Mouse (Mus musculus) mouse trophoblast stem cell (cell line): ENCODE data around the gene Gm11985.

ENCODE experiments used
- in situ Hi-C, 2 experiments: fragments of 300-500 bp; cut with MseI, MboI; formaldehyde crosslinking; loops; 2 replicates in 1 of 2; 3 replicates in 1 of 2; pipeline ENCODE4 v1.15.1; 2025

Gene Gm11985

GRCm38 (mm10) chr11:7188469-7188868 is at the start of gene Gm11985:
TSS of gene Gm11985 (minus strand) at chr11:7188569.
- in situ Hi-C loops, result no loop called here

- in situ Hi-C loops, result no loop called here
Measured at GRCm38 (mm10) chr11:7237712-7238111, 49.3 kb upstream of the Gm11985 start.

GRCm38 (mm10) chr11:7236751-7237150 is 48.4 kb upstream of the Gm11985 start:
- in situ Hi-C loops, result no loop called here

- in situ Hi-C loops, result no loop called here
Measured at GRCm38 (mm10) chr11:7234981-7235609, 46.7 kb upstream of the Gm11985 start.

GRCm38 (mm10) chr11:7234436-7234835 is 46.1 kb upstream of the Gm11985 start:
- in situ Hi-C loops, result no loop called here

- in situ Hi-C loops, result no loop called here
Measured at GRCm38 (mm10) chr11:7233333-7233732, 45.0 kb upstream of the Gm11985 start.

GRCm38 (mm10) chr11:7231958-7232357 is 43.6 kb upstream of the Gm11985 start:
- in situ Hi-C loops, result no loop called here

- in situ Hi-C loops, result no loop called here
Measured at GRCm38 (mm10) chr11:7230000-7230399, 41.6 kb upstream of the Gm11985 start.

GRCm38 (mm10) chr11:7228107-7228506 is 39.7 kb upstream of the Gm11985 start:
- in situ Hi-C loops, result no loop called here

GRCm38 (mm10) chr11:7226810-7227550 is 38.6 kb upstream of the Gm11985 start:
- in situ Hi-C loops, result no loop called here

GRCm38 (mm10) chr11:7226200-7226599 is 37.8 kb upstream of the Gm11985 start:
- in situ Hi-C loops, result no loop called here

- in situ Hi-C loops, result loop anchor here (25.0 kb wide), 2 partner anchors 915 to 1015 kb away; no protein-coding TSS in a partner anchor
Measured at GRCm38 (mm10) chr11:7221826-7222225, 33.5 kb upstream of the Gm11985 start.

GRCm38 (mm10) chr11:7215703-7216102 is 27.3 kb upstream of the Gm11985 start:
- in situ Hi-C loops, result loop anchor here (5.0 to 25.0 kb wide), 5 partner anchors 122 to 1189 kb away; no protein-coding TSS in a partner anchor

- in situ Hi-C loops, result loop anchor here (5.0 to 25.0 kb wide), 5 partner anchors 123 to 1190 kb away; no protein-coding TSS in a partner anchor
Measured at GRCm38 (mm10) chr11:7214761-7215160, 26.4 kb upstream of the Gm11985 start.

- in situ Hi-C loops, result loop anchor here (10.0 to 25.0 kb wide), 4 partner anchors 350 to 1190 kb away; no protein-coding TSS in a partner anchor
Measured at GRCm38 (mm10) chr11:7214342-7214660, 25.9 kb upstream of the Gm11985 start.

- in situ Hi-C loops, result loop anchor here (10.0 to 25.0 kb wide), 4 partner anchors 351 to 1191 kb away; no protein-coding TSS in a partner anchor
Measured at GRCm38 (mm10) chr11:7213501-7214341, 25.4 kb upstream of the Gm11985 start, which contains the start of gene Igfbp3. TSS of gene Igfbp3 (minus strand) at chr11:7213923.

GRCm38 (mm10) chr11:7213161-7213500 is 24.8 kb upstream of the Gm11985 start:
- in situ Hi-C loops, result loop anchor here (10.0 to 25.0 kb wide), 4 partner anchors 352 to 1192 kb away; no protein-coding TSS in a partner anchor

GRCm38 (mm10) chr11:7212126-7212798 is 23.9 kb upstream of the Gm11985 start:
- in situ Hi-C loops, result loop anchor here (10.0 to 25.0 kb wide), 4 partner anchors 353 to 1193 kb away; no protein-coding TSS in a partner anchor

GRCm38 (mm10) chr11:7211211-7211610 is 22.8 kb upstream of the Gm11985 start:
- in situ Hi-C loops, result loop anchor here (10.0 to 25.0 kb wide), 4 partner anchors 354 to 1194 kb away; no protein-coding TSS in a partner anchor

GRCm38 (mm10) chr11:7210343-7210742 is 22.0 kb upstream of the Gm11985 start:
- in situ Hi-C loops, result loop anchor here (10.0 to 25.0 kb wide), 4 partner anchors 354 to 1194 kb away; no protein-coding TSS in a partner anchor

GRCm38 (mm10) chr11:7203846-7204245 is 15.5 kb upstream of the Gm11985 start:
- in situ Hi-C loops, result loop anchor here (10.0 to 25.0 kb wide), 3 partner anchors 933 to 1201 kb away; no protein-coding TSS in a partner anchor
